Mouse (Mus musculus) mature B cell (primary cell): Measurements from ENCODE around the gene Saxo1.

Source experiments
- in situ Hi-C: fragments of 300-500 bp; cut with MboI; formaldehyde crosslinking; loops from 2 replicates; pipeline ENCODE4 v1.14.3; 2019

The Saxo1 gene

GRCm38 (mm10) chr4:86422586-86422985 lies 135.5 kb downstream of the Saxo1 start:
- in situ Hi-C loops = no loop called here

- in situ Hi-C loops = no loop called here
Measured at GRCm38 (mm10) chr4:86416401-86417025, 141.6 kb downstream of the Saxo1 start.

GRCm38 (mm10) chr4:86413388-86413787 lies 144.7 kb downstream of the Saxo1 start:
- in situ Hi-C loops = no loop called here

GRCm38 (mm10) chr4:86410946-86411345 lies 147.2 kb downstream of the Saxo1 start:
- in situ Hi-C loops = no loop called here

GRCm38 (mm10) chr4:86408421-86408820 lies 149.7 kb downstream of the Saxo1 start:
- in situ Hi-C loops = no loop called here

- in situ Hi-C loops = no loop called here
Measured at GRCm38 (mm10) chr4:86407200-86407527, 151.0 kb downstream of the Saxo1 start.

- in situ Hi-C loops = no loop called here
Measured at GRCm38 (mm10) chr4:86406501-86407199, 151.5 kb downstream of the Saxo1 start.

- in situ Hi-C loops = no loop called here
Measured at GRCm38 (mm10) chr4:86401116-86401515, 157.0 kb downstream of the Saxo1 start.

GRCm38 (mm10) chr4:86397470-86397869 lies 160.7 kb downstream of the Saxo1 start:
- in situ Hi-C loops = no loop called here

- in situ Hi-C loops = no loop called here
Measured at GRCm38 (mm10) chr4:86396672-86397288, 161.3 kb downstream of the Saxo1 start.

GRCm38 (mm10) chr4:86395636-86396035 lies 162.5 kb downstream of the Saxo1 start:
- in situ Hi-C loops = no loop called here
